Mouse (Mus musculus): Measurements from ENCODE around the gene Ypel3.

The Ypel3 gene

DNA sequence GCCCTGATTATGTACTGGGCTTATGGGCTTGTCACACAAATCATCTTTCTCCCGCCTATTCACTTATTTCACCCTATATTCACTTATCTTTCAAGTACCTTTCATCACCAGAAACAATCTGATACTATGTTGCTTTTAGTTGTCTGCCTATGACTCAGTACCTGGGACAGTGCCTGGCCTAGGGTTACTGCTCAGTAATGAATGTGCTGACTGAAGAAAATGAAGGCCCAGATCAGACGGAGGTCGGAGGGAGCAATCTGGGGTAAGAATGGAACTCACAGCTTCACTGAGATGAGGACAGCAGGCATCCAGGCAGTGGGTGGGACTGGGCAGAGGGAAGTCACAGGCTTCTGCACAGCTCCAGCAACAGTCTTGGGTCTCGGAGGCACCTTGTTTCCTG, 30.6 kb downstream of the Ypel3 start:
- ATAC-seq (ENCODE audit: insufficient number of reproducible peaks, low FRiP score, low TSS enrichment) = no peak

DNA sequence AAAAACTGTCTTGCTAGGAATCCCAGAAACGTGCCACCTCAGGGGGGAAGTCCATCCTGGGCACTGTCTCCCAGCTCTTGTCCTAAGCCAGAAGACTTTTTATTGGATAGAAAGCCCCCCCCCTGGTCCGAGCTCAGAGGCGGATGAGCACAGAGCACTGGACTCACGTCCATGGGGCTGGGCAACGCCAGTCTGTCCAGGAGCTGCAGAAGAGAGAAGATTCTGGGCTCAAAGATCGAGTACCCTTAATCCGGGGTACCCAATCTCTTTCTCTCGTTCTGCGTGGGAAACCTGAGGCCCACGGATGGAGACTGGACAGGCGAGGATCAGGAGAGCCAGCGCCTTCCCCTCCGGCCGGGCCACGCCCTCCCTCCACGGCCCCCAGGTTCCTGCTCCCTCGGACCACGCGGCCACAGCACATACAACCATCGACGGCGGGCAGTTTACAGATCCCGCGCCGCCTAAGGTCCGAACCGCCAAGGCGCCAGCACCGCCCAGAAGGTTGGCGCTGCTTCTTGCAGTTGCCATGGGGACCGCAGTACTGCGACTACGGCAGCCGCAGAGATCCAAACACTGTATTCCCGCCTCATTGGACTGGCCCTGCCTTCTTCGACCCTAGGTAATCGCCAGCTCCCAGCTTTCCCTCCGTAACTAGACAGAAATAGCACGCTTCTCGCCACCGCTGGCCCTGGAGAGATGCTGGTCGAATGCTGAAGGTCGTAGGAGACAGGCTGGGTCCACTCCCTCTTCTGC, 32.1 kb downstream of the Ypel3 start:
- ATAC-seq (ENCODE audit: insufficient number of reproducible peaks, low FRiP score, low TSS enrichment) = peak; percentile 88

DNA sequence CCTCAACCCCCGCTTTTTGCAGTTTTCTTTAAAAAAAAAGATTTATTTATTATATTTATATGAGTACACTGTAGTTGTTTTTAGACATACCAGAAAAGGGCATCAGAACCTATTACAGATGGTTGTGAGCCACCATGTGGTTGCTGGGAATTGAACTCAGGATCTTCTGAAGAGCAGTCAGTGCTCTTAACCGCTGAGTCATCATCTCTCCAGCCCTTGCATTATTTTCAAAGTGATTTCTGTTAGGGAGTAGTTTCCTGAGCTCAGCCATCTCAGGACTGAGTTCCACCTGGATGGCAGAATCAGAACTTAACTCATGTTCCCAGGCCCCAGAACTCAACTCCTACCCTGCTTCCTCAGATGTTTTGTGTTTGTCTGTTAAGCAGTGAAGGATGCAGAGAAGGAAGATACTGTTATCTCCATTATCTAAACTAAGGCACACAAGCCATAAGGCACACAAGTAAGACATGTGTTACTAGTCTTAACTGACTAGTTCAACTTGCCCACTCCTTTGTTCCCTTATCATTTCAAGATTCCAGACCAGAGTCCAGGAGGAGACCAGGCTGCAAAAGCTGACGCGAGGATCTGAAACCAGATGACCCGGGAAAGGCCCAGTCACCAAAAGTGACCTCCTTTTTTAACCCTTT, 33.1 kb downstream of the Ypel3 start:
- ATAC-seq (ENCODE audit: insufficient number of reproducible peaks, low FRiP score, low TSS enrichment) = no peak

DNA sequence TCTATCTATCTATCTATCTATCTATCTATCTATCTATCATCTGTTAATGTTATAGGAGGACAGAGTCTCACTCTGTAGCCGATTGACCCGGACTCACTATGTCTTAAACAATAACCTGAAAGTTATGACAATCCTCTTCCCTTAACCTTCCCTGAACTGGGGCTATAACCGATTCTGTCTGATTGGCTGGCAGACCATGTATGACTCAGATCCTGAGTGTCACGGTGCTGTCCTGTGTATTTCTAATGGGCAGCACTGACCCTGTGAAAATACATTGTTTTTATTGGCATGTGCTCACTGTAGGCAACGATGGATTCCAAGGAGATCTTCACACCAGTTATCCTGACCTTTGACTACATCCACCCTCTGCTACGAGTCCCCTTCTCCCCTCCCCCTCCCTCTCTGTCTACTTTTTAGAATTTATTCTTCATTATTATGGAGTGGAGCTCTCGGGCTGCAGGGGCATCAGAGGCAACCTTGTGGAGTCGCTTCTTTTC, 39.0 kb downstream of the Ypel3 start:
- ATAC-seq (ENCODE audit: insufficient number of reproducible peaks, low FRiP score, low TSS enrichment) = no peak

DNA sequence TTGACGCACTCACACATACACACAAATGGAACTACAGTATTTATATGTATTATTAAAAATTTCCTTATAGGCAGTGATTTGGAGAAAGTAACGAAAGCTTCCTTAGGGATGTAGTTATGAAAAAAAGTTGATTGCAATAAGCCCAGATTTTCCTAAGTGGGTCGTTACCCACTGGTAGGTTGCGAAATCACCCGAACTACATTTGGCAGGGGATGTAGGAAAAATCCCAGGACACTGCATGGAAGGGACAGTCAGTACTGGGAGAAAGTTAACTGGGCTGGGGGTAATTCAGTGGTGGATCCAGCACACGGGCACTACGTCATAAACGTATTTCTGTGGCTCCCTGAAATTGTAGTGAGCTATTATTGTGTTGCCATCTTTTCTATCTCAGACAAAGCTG, 39.7 kb downstream of the Ypel3 start:
- ATAC-seq (ENCODE audit: insufficient number of reproducible peaks, low FRiP score, low TSS enrichment) = no peak

DNA sequence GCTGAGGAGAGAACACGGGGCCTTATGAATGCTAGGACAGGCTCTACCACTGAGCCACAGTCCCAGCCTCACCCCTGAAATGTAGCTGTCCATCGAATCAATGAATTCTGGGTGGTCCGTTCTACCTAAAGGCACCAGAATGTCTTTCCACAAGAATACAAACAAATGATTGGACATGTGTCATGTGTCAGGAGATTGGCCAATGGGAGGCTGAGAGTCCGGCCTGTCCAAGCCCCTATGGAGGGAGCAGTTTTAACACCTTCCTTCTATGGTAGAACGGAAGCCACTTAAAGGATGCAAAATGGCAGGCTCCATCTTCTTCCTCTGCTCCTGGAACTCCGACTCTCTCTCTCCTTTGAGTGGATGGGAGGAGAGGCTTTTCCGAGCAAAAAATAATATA, 40.8 kb downstream of the Ypel3 start:
- ATAC-seq (ENCODE audit: insufficient number of reproducible peaks, low FRiP score, low TSS enrichment) = no peak

DNA sequence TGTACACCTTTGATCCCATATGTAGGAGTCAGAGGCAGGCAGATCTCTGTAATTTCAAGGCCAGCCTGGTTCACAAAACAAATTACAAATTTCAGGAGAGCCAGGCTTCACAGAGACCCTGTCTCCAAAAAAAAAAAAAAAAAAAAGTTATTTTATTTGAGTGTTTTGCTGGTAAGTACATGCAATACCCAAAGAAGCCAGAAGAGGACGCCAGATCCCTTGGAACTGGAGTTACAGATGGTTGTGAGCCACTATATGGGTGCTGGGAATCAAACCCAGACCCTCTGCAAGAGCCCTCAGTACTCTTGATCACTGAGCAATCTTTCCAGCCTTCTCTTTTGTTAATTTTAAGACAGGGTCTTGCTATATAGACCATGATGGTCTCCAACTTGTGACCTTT, 42.1 kb downstream of the Ypel3 start:
- no peak for ATAC-seq (ENCODE audit: insufficient number of reproducible peaks, low FRiP score, low TSS enrichment)

DNA sequence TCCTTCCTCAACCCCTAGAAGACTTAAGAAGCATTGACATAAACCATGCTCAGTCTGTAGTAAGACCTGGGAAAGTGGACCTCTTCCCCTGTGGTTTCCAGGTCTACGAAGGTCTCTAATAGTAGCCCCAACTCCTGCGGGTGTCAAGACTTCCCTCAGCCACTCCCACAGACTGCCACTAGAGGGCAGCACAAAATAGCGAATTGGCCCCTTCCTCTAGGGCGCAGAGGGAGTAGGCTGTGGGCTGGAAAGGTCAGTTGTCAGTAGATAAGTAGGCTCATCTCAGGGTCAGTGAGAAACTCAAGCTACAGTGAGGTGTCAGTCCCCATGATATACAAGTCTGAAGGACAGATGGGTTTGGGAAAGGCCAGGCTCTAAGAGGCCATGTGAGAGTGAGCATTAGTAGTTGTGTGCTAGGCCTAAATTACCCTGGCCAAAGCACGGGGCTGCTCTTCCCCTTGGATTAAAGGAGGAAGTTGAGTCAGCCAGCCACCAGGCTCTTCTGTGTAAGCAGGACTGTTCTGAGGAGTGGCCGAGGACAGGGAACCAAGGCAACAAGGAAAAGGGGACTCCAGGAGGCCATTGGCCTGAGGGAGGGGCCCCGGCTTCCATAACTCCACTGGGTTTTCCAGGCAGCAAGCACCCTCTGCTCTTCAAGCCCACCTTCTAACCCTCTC, 45.2 kb downstream of the Ypel3 start:
- peak; percentile 62; the same call in 1 of the 2 replicates for ATAC-seq (ENCODE audit: insufficient number of reproducible peaks, low FRiP score, low TSS enrichment)

DNA sequence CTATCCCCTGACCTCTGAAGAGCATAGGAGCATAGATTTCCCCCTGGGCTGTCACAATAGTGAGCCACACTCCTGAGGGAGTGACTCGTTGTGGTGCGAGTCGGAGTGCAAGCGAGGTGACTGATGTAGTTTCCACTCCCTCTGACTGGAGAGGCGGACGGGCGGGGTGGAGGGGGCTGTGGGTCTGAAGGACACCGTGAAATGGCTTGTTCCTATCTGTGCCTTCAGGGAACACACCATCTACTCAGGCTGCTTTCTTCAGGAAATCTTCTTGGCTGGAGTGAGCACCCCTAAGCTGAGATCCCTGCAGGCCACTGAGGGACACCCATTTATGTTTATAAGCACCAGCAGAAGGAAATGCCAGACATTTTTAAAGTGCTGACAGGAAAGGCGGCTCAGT, 46.0 kb downstream of the Ypel3 start:
- ATAC-seq (ENCODE audit: insufficient number of reproducible peaks, low FRiP score, low TSS enrichment) = 0 out of 2 replicates have a peak, but pooled peaks have one; percentile 9

DNA sequence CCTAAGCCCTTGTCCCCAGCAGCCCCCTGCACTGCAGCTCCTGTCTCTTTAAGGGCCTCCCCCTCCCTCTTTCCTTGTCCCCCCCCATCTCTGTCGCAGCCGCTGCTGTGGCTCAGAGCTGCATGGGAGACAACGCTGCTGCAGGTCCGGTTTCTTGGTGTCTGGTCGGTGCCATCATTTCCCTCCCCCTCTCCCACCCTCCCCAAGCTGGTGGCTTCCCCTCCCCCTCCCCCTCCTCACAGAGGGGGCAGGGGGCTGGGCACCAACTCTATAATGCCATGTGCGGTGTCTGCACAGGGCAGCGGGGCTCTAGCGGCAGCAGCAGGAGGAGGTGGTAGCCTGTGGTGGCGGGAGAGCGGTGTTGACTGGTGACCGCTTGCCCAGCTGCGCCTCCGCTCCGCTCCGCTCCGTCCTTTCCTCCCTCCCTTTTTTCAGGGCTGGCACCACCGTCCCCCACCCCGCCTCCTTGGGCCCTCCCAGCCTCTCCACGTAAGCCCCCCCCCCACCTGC, 46.5 kb downstream of the Ypel3 start:
- ATAC-seq (ENCODE audit: insufficient number of reproducible peaks, low FRiP score, low TSS enrichment) = 0 out of 2 replicates have a peak, but pooled peaks have one; percentile 7

DNA sequence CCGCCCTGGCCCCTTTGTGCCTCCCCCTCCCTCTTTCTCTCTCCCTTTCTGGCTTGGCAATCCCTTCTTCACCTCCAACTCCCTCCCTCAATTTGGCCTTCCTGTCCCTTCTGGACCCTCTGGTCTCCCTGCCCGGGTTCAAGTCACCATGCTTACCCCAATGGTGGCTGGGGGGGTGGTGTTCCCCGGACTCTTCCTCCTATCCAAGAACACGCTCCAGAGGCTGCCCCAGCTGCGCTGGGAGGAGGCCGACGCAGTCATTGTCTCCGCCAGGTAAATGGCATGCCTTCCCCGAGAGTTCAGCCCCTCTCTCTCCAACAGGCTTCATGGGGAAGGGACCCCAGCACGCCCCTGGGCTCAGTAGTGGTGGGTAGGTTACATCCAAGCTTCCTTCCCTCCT, 47.2 kb downstream of the Ypel3 start:
- ATAC-seq (ENCODE audit: insufficient number of reproducible peaks, low FRiP score, low TSS enrichment) = no peak

DNA sequence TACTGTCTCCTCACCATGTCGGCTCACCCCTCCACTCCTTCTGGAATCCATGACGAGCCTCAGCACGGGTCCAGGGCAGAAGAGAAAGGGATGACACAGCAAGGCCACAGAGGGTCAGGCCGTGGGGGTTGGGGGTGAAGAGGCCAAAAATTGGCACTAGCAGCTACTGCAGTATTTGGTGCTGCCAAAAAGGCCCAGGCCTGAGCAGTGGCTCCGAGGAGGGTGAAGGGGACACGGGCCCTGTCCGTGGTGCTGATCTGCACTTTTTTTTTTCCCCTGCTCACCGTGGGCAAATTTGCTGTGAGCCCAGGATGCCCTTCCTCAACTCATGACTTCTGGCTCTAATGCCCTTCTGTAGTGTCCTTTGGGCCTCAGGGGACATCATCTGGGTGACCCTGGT, 48.6 kb downstream of the Ypel3 start:
- ATAC-seq (ENCODE audit: insufficient number of reproducible peaks, low FRiP score, low TSS enrichment) = no peak

DNA sequence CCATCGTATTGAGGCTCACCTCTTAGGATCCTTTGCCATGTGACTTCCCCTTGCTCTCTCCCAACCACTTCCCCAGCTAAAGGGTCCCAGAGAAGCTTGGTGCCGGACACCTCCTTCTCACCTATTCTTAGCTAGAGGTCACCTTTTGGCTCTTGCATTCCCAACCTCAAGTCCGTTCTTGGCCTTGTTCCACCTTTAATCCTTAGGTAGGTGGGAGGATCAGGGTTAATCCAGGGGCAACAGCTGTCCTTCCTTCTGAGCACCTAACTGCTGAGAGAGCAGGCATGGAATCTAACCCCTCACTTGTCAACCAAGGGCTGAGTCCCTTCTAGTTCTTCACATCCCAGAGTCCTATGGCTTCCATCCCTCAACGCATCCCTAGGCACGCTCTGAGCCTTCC, 49.2 kb downstream of the Ypel3 start:
- ATAC-seq (ENCODE audit: insufficient number of reproducible peaks, low FRiP score, low TSS enrichment) = no peak

Measured in cerebellum, adult (tissue).